Mouse (Mus musculus) midbrain, embryonic 14.5 days (tissue): ENCODE measurements around the gene Cul9. TPM values are rescaled to one million over a fixed set of nuclear protein-coding genes. Genes with fewer than 3 reads are reported as not detected.
A peak's percentile ranks its signal among the peaks of the same experiment; 100 is the strongest.

Experiments used
- ATAC-seq: fragments of 200-750 bp; cut with Nextera tagmentation; 2 replicates; pipeline ENCODE4 v1.8.0; 2017; ENCODE audit warnings: moderate number of reproducible peaks, moderate library complexity; ENCODE audit not compliant: low FRiP score, low TSS enrichment
- DNase-seq: peaks from one replicate; pipeline ENCODE4 v3.0.0-alpha.2; 2015
- H3K27ac ChIP-seq: fragments of 300-500 bp; sonication (generic); replicated peaks from 2 replicates; pipeline ENCODE4 v1.5.1; 2014; ENCODE audit warnings: mild to moderate bottlenecking, low read depth, low read length, moderate library complexity
- H3K27me3 ChIP-seq: fragments of 300-500 bp; sonication (generic); 2 replicates; pipeline ENCODE4 v1.6.1; 2014; ENCODE audit warnings: low read length, control low read depth, mixed read lengths; ENCODE audit not compliant: control insufficient read depth, insufficient read depth
- H3K36me3 ChIP-seq: fragments of 300-500 bp; sonication (generic); 2 replicates; pipeline ENCODE4 v1.6.1; 2014; ENCODE audit warnings: low read length, control low read depth; ENCODE audit not compliant: control insufficient read depth, insufficient read depth
- H3K4me1 ChIP-seq: fragments of 300-500 bp; sonication (generic); 2 replicates; pipeline ENCODE4 v1.6.1; 2014; ENCODE audit warnings: mild to moderate bottlenecking, antibody characterized with exemption, low read length, control low read depth; ENCODE audit not compliant: control insufficient read depth, insufficient read depth
- H3K4me2 ChIP-seq: fragments of 300-500 bp; sonication (generic); 2 replicates; pipeline ENCODE4 v1.6.1; 2014; ENCODE audit warnings: mild to moderate bottlenecking, low read length, moderate library complexity
- H3K4me3 ChIP-seq: fragments of 300-500 bp; sonication (generic); replicated peaks from 2 replicates; pipeline ENCODE4 v1.5.1; 2014; ENCODE audit warnings: low read depth, low read length
- H3K9ac ChIP-seq: fragments of 300-500 bp; sonication (generic); replicated peaks from 2 replicates; pipeline ENCODE4 v1.6.1; 2014; ENCODE audit warnings: mild to moderate bottlenecking, low read length, moderate library complexity
- H3K9me3 ChIP-seq: fragments of 300-500 bp; sonication (generic); 2 replicates; pipeline ENCODE4 v1.6.1; 2016; ENCODE audit warnings: low read length, control low read depth, mixed read lengths; ENCODE audit not compliant: control insufficient read depth
- WGBS: fragments of 180-500 bp; shearing (Covaris S2); extraction: QIAGEN DNeasy Blood & Tissue Kit; methylation state at CpG from one replicate; pipeline ENCODE4 v1.1.7; 2014; 5-methylcytosine and 5-hydroxymethylcytosine counted together
- polyA plus RNA-seq: library from polyadenylated mRNA; unstranded; fragments of >200 nt; fragmentation: Nextera tagmentation; extraction: Ambion mirVana; gene quantifications from 2 replicates; pipeline ENCODE4 v1.2.1, GENCODE M21; 2014

Gene Cul9
- polyA plus RNA-seq, 1 experiment from 2014 or later, result 13.6 TPM

- Histone ChIP-seq H3K36me3 (peaks cover 40% of the 10 kb centered on the region), H3K9me3 (no peaks in the 10 kb centered on the region), H3K4me3 (no peak overlapping the region), H3K27me3 (0 out of 2 replicates have a peak, but pooled peaks cover 5% of the 10 kb centered on the region), H3K4me2 (no peak overlapping the region), H3K27ac (no peak overlapping the region), H3K9ac (no peak overlapping the region), H3K4me1 (peaks cover 26% of the 10 kb centered on the region)
- DNase-seq, result no peak
- ATAC-seq, result no peak
- WGBS, result 93% methylated on average over 6 of the region's 6 CpGs
These were observed 5.2 kb upstream of the Cul9 start for GRCm38 (mm10) chr17:46551369-46551768.

- no peak for ATAC-seq
- H3K9ac ChIP-seq, result no peak overlapping the region
- no peaks in the 10 kb centered on the region for H3K9me3 ChIP-seq
- H3K4me3 ChIP-seq, result no peak overlapping the region
- no peak overlapping the region for H3K27ac ChIP-seq
- 91% methylated on average over 7 of the region's 7 CpGs for WGBS
- peaks cover 40% of the 10 kb centered on the region for H3K36me3 ChIP-seq
- no peak for DNase-seq
- H3K4me1 ChIP-seq, result peaks cover 27% of the 10 kb centered on the region
- no peak overlapping the region for H3K4me2 ChIP-seq
- H3K27me3 ChIP-seq, result 0 out of 2 replicates have a peak, but pooled peaks cover 5% of the 10 kb centered on the region
These were observed 4.7 kb upstream of the Cul9 start for GRCm38 (mm10) chr17:46550904-46551303.

- H3K4me1 ChIP-seq, result peaks cover 27% of the 10 kb centered on the region
These were observed 3.5 kb upstream of the Cul9 start for GRCm38 (mm10) chr17:46549642-46550041.

GRCm38 (mm10) chr17:46549193-46549592 is 3.0 kb upstream of the Cul9 start:
- peak; percentile 74 for DNase-seq

More at GRCm38 (mm10) chr17:46549642-46550041, 3.5 kb upstream of the Cul9 start:
- no peaks in the 10 kb centered on the region for H3K9me3 ChIP-seq
- DNase-seq (no peak), ATAC-seq (no peak)
- no peak overlapping the region for H3K4me3 ChIP-seq
- H3K27me3 ChIP-seq, result 0 out of 2 replicates have a peak, but pooled peaks cover 5% of the 10 kb centered on the region
- 90% methylated on average over 9 of the region's 9 CpGs for WGBS
- H3K9ac ChIP-seq, result no peak overlapping the region
- H3K4me2 ChIP-seq, result no peak overlapping the region
- H3K36me3 ChIP-seq, result peaks cover 40% of the 10 kb centered on the region
- no peak overlapping the region for H3K27ac ChIP-seq

GRCm38 (mm10) chr17:46548741-46549140 is 2.6 kb upstream of the Cul9 start:
- WGBS, result 54% methylated on average over 11 of the region's 11 CpGs
- no peak for ATAC-seq
- peaks cover 18% of the 10 kb centered on the region for H3K4me1 ChIP-seq
- no peak for DNase-seq
- peaks cover 40% of the 10 kb centered on the region for H3K36me3 ChIP-seq
- no peak overlapping the region for H3K9ac ChIP-seq
- H3K4me2 ChIP-seq, result no peak overlapping the region
- H3K27me3 ChIP-seq, result 0 out of 2 replicates have a peak, but pooled peaks cover 5% of the 10 kb centered on the region
- H3K4me3 ChIP-seq, result no peak overlapping the region
- H3K27ac ChIP-seq, result no peak overlapping the region
- H3K9me3 ChIP-seq, result no peaks in the 10 kb centered on the region

More at GRCm38 (mm10) chr17:46549193-46549592, 3.0 kb upstream of the Cul9 start:
- Histone ChIP-seq H3K9ac (no peak overlapping the region), H3K27ac (no peak overlapping the region), H3K9me3 (no peaks in the 10 kb centered on the region), H3K4me1 (peaks cover 22% of the 10 kb centered on the region), H3K4me2 (no peak overlapping the region), H3K27me3 (0 out of 2 replicates have a peak, but pooled peaks cover 5% of the 10 kb centered on the region), H3K4me3 (no peak overlapping the region), H3K36me3 (peaks cover 40% of the 10 kb centered on the region)
- ATAC-seq, result no peak
- 16% methylated on average over 8 of the region's 8 CpGs for WGBS

GRCm38 (mm10) chr17:46547923-46548322 is 1.7 kb upstream of the Cul9 start:
- H3K27me3 ChIP-seq, result 0 out of 2 replicates have a peak, but pooled peaks cover 5% of the 10 kb centered on the region
- H3K4me1 ChIP-seq, result peaks cover 9% of the 10 kb centered on the region
- H3K9me3 ChIP-seq, result no peaks in the 10 kb centered on the region
- ATAC-seq (no peak), DNase-seq (no peak)
- H3K27ac ChIP-seq, result no peak overlapping the region
- H3K4me2 ChIP-seq, result no peak overlapping the region
- H3K9ac ChIP-seq, result no peak overlapping the region
- WGBS, result 18% methylated on average over 3 of the region's 3 CpGs
- H3K4me3 ChIP-seq, result no peak overlapping the region
- peaks cover 47% of the 10 kb centered on the region for H3K36me3 ChIP-seq

GRCm38 (mm10) chr17:46546995-46547394 is 807 bp upstream of the Cul9 start:
- peak overlapping the region; percentile 81 for H3K4me3 ChIP-seq
- H3K9me3 ChIP-seq, result no peaks in the 10 kb centered on the region
- WGBS, result 11% methylated on average over 8 of the region's 8 CpGs
- H3K27ac ChIP-seq, result no peak overlapping the region
- ATAC-seq (no peak), DNase-seq (no peak)
- H3K4me1 ChIP-seq, result peaks cover 4% of the 10 kb centered on the region; the same call in 1 of the 2 replicates
- 0 out of 2 replicates have a peak, but pooled peaks cover 5% of the 10 kb centered on the region for H3K27me3 ChIP-seq
- H3K9ac ChIP-seq, result no peak overlapping the region
- H3K4me2 ChIP-seq, result peak overlapping the region; percentile 59; the same call in 1 of the 2 replicates
- peaks cover 48% of the 10 kb centered on the region for H3K36me3 ChIP-seq

- 10% methylated on average over 7 of the region's 7 CpGs for WGBS
- ATAC-seq, result 0 out of 2 replicates have a peak, but pooled peaks have one; percentile 4
These were observed 403 bp upstream of the Cul9 start for GRCm38 (mm10) chr17:46546591-46546990.

GRCm38 (mm10) chr17:46543661-46544060 is 2.5 kb downstream of the Cul9 start:
- DNase-seq, result no peak
- WGBS, result 91% methylated on average over 12 of the region's 12 CpGs
- Histone ChIP-seq H3K4me2 (no peak overlapping the region), H3K36me3 (peaks cover 51% of the 10 kb centered on the region), H3K27me3 (0 out of 2 replicates have a peak, but pooled peaks cover 5% of the 10 kb centered on the region), H3K27ac (no peak overlapping the region), H3K4me3 (no peak overlapping the region), H3K9ac (no peak overlapping the region), H3K9me3 (no peaks in the 10 kb centered on the region), H3K4me1 (peaks cover 4% of the 10 kb centered on the region; the same call in 1 of the 2 replicates)
- no peak for ATAC-seq

More at GRCm38 (mm10) chr17:46546591-46546990, 403 bp upstream of the Cul9 start:
- Histone ChIP-seq H3K9me3 (no peaks in the 10 kb centered on the region), H3K36me3 (peaks cover 48% of the 10 kb centered on the region), H3K4me1 (peaks cover 4% of the 10 kb centered on the region; the same call in 1 of the 2 replicates), H3K27me3 (0 out of 2 replicates have a peak, but pooled peaks cover 5% of the 10 kb centered on the region), H3K9ac (peak overlapping the region; percentile 89), H3K4me3 (peak overlapping the region; percentile 81), H3K4me2 (peak overlapping the region; percentile 59), H3K27ac (no peak overlapping the region)
- DNase-seq, result no peak
